Mouse (Mus musculus) CH12.LX (cell line): ENCODE measurements around the gene Trappc5. TPM values are rescaled to one million over a fixed set of nuclear protein-coding genes. Genes with fewer than 3 reads are reported as not detected.

Source experiments
- DNase-seq: peaks from one replicate; pipeline ENCODE4 v3.0.0-alpha.2; 2013; ENCODE audit errors: extremely low read depth
- H3K27ac ChIP-seq: 2 replicates; pipeline ENCODE4 v1.5.1; 2012; ENCODE audit warnings: low read depth, mild to moderate bottlenecking, control low read depth, moderate library complexity; ENCODE audit not compliant: insufficient read depth
- H3K27me3 ChIP-seq: replicated peaks from 2 replicates; pipeline ENCODE3; 2012; ENCODE audit warnings: inconsistent platforms
- H3K36me3 ChIP-seq, 2 experiments: replicated peaks in 1 of 2; 2 replicates each; pipeline versions ENCODE3 to v1.6.1; 2012; ENCODE audit warnings: inconsistent platforms in 1 of 2, low read length in 1 of 2, mild to moderate bottlenecking in 1 of 2, mixed read lengths in 1 of 2, moderate library complexity in 1 of 2; ENCODE audit not compliant: control insufficient read depth in 1 of 2, insufficient read depth in 1 of 2
- H3K4me1 ChIP-seq, 2 experiments: 2 replicates each; pipeline ENCODE4 v1.6.1; 2012; ENCODE audit warnings: inconsistent platforms in 1 of 2, moderate library complexity in 1 of 2; ENCODE audit not compliant: insufficient read depth in 2 of 2, control insufficient read depth in 1 of 2
- H3K4me2 ChIP-seq: 2 replicates; pipeline ENCODE4 v1.6.1; 2012; ENCODE audit warnings: low read depth, mild to moderate bottlenecking, control low read depth; ENCODE audit not compliant: poor library complexity, insufficient read depth, severe bottlenecking
- H3K4me3 ChIP-seq, 3 experiments: fragments of 150-350 bp in 1 of 3; sonication (generic) in 1 of 3; replicated peaks in 1 of 3; 2 replicates each; pipeline versions ENCODE3 to v1.5.1; 2011 to 2012; ENCODE audit warnings: low read depth in 2 of 3, low read length in 2 of 3, mild to moderate bottlenecking in 2 of 3, moderate library complexity in 2 of 3, control low read depth in 1 of 3, improper control_type of control experiment in 1 of 3, inconsistent platforms in 1 of 3, mixed read lengths in 1 of 3; ENCODE audit not compliant: poor library complexity in 1 of 3
- H3K79me2 ChIP-seq: replicated peaks from 2 replicates; pipeline ENCODE4 v1.6.1; 2012; ENCODE audit warnings: mild to moderate bottlenecking, moderate library complexity; ENCODE audit not compliant: control insufficient read depth, poor library complexity, insufficient read depth, severe bottlenecking; ENCODE audit errors: extremely low read depth
- H3K9ac ChIP-seq: 2 replicates; pipeline ENCODE4 v1.6.1; 2012; ENCODE audit warnings: low read depth, mild to moderate bottlenecking, control low read depth, moderate library complexity; ENCODE audit not compliant: insufficient read depth
- H3K9me3 ChIP-seq: replicated peaks from 2 replicates; pipeline ENCODE3; 2012; ENCODE audit warnings: low read length, inconsistent platforms, mixed read lengths
- CTCF ChIP-seq, 2 experiments: IDR thresholded peaks in 1 of 2; conservative IDR thresholded peaks in 1 of 2; 2 replicates each; pipeline ENCODE4 v1.5.1; 2011 to 2012; ENCODE audit warnings: low read depth in 2 of 2, low read length in 2 of 2, improper control_type of control experiment in 1 of 2, inconsistent platforms in 1 of 2, mild to moderate bottlenecking in 1 of 2, moderate library complexity in 1 of 2
- ELF1 ChIP-seq: IDR thresholded peaks from 2 replicates; pipeline ENCODE4 v1.6.1; 2014; ENCODE audit warnings: low read depth, mild to moderate bottlenecking, inconsistent platforms, low read length, improper control_type of control experiment
- IRF4 ChIP-seq: IDR thresholded peaks from 2 replicates; pipeline ENCODE4 v1.6.1; 2014; ENCODE audit warnings: low read depth, mild to moderate bottlenecking, inconsistent platforms, low read length, improper control_type of control experiment
- KAT2A ChIP-seq: IDR thresholded peaks from 2 replicates; pipeline ENCODE4 v1.6.1; 2012; ENCODE audit warnings: low read length, improper control_type of control experiment, inconsistent platforms; ENCODE audit not compliant: insufficient replicate concordance
- MAZ ChIP-seq: IDR thresholded peaks from 2 replicates; pipeline ENCODE4 v1.6.1; 2012; ENCODE audit warnings: low read depth, mild to moderate bottlenecking, inconsistent platforms, low read length, improper control_type of control experiment, moderate library complexity
- MXI1 ChIP-seq: IDR thresholded peaks from 2 replicates; pipeline ENCODE4 v1.6.1; 2011; ENCODE audit warnings: mild to moderate bottlenecking, low read depth, low read length, improper control_type of control experiment
- NELFE ChIP-seq: IDR thresholded peaks from 2 replicates; pipeline ENCODE4 v1.6.1; 2011; ENCODE audit warnings: low read depth, low read length, improper control_type of control experiment
- RAD21 ChIP-seq: IDR thresholded peaks from 2 replicates; pipeline ENCODE4 v1.6.1; 2011; ENCODE audit warnings: low read depth, mild to moderate bottlenecking, low read length, improper control_type of control experiment, moderate library complexity
- SMC3 ChIP-seq: IDR thresholded peaks from 2 replicates; pipeline ENCODE4 v1.6.1; 2011; ENCODE audit warnings: low read depth, low read length, improper control_type of control experiment
- TCF12 ChIP-seq: IDR thresholded peaks from 2 replicates; pipeline ENCODE4 v1.6.1; 2014; ENCODE audit warnings: low read depth, mild to moderate bottlenecking, inconsistent platforms, low read length, improper control_type of control experiment
- USF2 ChIP-seq: conservative IDR thresholded peaks from 2 replicates; pipeline ENCODE4 v1.6.1; 2011; ENCODE audit warnings: low read depth, low read length, improper control_type of control experiment
- ZKSCAN1 ChIP-seq: IDR thresholded peaks from 2 replicates; pipeline ENCODE4 v1.6.1; 2012; ENCODE audit warnings: low read depth, inconsistent platforms, low read length, improper control_type of control experiment, borderline replicate concordance
- dilution Hi-C: fragments of 300-500 bp; cut with MboI; formaldehyde crosslinking; loops from 2 replicates; pipeline ENCODE4 v1.14.3; 2020; ENCODE audit warnings: low sequenced_read_pairs; ENCODE audit not compliant: extremely low pct_unique_long_range_greater_than_20kb, extremely low pct_ligation_motif_present
- in situ Hi-C: fragments of 300-500 bp; cut with MboI; formaldehyde crosslinking; loops from 3 replicates; pipeline ENCODE4 v1.14.3; 2019; ENCODE audit warnings: low sequenced_read_pairs, low pct_ligation_motif_present, low pct_unique_long_range_greater_than_20kb, mixed read lengths
- polyA plus RNA-seq: library from polyadenylated mRNA; unstranded; fragments of >175 nt; gene quantifications from 2 replicates; pipeline ENCODE4 v1.2.1, GENCODE M21; 2012; ENCODE audit warnings: low read depth; ENCODE audit not compliant: insufficient read length
- total RNA-seq, 2 experiments: library from RNA; depleted of rRNA; stranded (reverse); fragments of 300-350 nt in 1 of 2; fragments of >200 nt in 1 of 2; gene quantifications; 2 replicates each; pipeline ENCODE4 v1.2.3; 2012 to 2014

Gene Trappc5
- total and polyA plus RNA-seq, 3 experiments: 21.5 to 27.4 (median 22.4) TPM

GRCm38 (mm10) chr8:3676131-3676992 lies at the start of gene Trappc5 (continued):
- TF ChIP-seq USF2: no peak

GRCm38 (mm10) chr8:3626971-3627370 lies 49.1 kb upstream of the Trappc5 start:
- dilution Hi-C loops: no loop called here

GRCm38 (mm10) chr8:3628014-3628413 lies 48.1 kb upstream of the Trappc5 start:
- Histone ChIP-seq H3K27me3 (peaks cover 2% of the 10 kb centered on the region), H3K9me3 (no peaks in the 10 kb centered on the region), H3K9ac (no peak overlapping the region)
- dilution Hi-C loops: no loop called here
- in situ Hi-C loops: loop anchor here (5.0 to 10.0 kb wide), 2 partner anchors 44 to 53 kb away; partner anchors contain the start of gene Fcor
- peak; percentile 64 for DNase-seq
- TF ChIP-seq CTCF (conservative IDR thresholded peaks at IDR 0.05 in 1 of 2, IDR thresholded peaks at IDR 0.05 in 1 of 2; ENCODE audit: low read depth in 2 of 2, low read length in 2 of 2) (peak; percentile 59 to 69), MAZ (no peak), RAD21 (peak; percentile 22), SMC3 (peak; percentile 66)
- TF ChIP-seq, all 38 proteins: peak for 3
- H3K4me3 ChIP-seq: no peak overlapping the region
- peaks cover 6 to 39% of the 10 kb centered on the region in 2 experiments for H3K36me3 ChIP-seq
- H3K4me2 ChIP-seq: no peak overlapping the region
- H3K27ac ChIP-seq: no peak overlapping the region
- H3K79me2 ChIP-seq: peaks cover 16% of the 10 kb centered on the region
- H3K4me1 ChIP-seq: peaks cover 4 to 31% of the 10 kb centered on the region in 2 experiments

More at GRCm38 (mm10) chr8:3626971-3627370, 49.1 kb upstream of the Trappc5 start:
- H3K9me3 ChIP-seq: no peaks in the 10 kb centered on the region
- in situ Hi-C loops: loop anchor here (5.0 to 10.0 kb wide), 2 partner anchors 45 to 52 kb away; partner anchors contain the start of gene Fcor
- peaks cover 2% of the 10 kb centered on the region for H3K27me3 ChIP-seq
- peaks cover 6 to 30% of the 10 kb centered on the region in 2 experiments for H3K4me1 ChIP-seq
- H3K9ac ChIP-seq: no peak overlapping the region
- no peak overlapping the region for H3K4me2 ChIP-seq
- no peak overlapping the region for H3K4me3 ChIP-seq
- H3K79me2 ChIP-seq: peaks cover 10% of the 10 kb centered on the region
- TF ChIP-seq ZKSCAN1 (no peak), ELF1 (no peak), MXI1 (no peak), IRF4 (no peak), NELFE (no peak), TCF12 (no peak), KAT2A (no peak)
- H3K36me3 ChIP-seq: peaks cover 8 to 36% of the 10 kb centered on the region in 2 experiments
- no peak for DNase-seq
- no peak overlapping the region for H3K27ac ChIP-seq
